Mouse (Mus musculus): ENCODE results near the gene Endod1. TPM values are rescaled to one million over a fixed set of nuclear protein-coding genes. Genes with fewer than 3 reads are reported as not detected.
"Not testable (repeated sequence)": the region's sequence is repeated elsewhere in the genome, so short reads cannot be mapped to it uniquely, and the experiment has no call there.

The Endod1 gene
- total RNA-seq, 2 experiments from 2014 or later: 8.2 to 8.5 TPM

GRCm38 (mm10) chr9:14382256-14382791 is 1.0 kb upstream of the Endod1 start:
- intact Hi-C loops (cut with DNase I): loop anchor here (5.0 kb wide), 1 partner anchor 105 kb away; the partner anchor contains the start of gene Sesn3
- DNase-seq: no peak

DNA sequence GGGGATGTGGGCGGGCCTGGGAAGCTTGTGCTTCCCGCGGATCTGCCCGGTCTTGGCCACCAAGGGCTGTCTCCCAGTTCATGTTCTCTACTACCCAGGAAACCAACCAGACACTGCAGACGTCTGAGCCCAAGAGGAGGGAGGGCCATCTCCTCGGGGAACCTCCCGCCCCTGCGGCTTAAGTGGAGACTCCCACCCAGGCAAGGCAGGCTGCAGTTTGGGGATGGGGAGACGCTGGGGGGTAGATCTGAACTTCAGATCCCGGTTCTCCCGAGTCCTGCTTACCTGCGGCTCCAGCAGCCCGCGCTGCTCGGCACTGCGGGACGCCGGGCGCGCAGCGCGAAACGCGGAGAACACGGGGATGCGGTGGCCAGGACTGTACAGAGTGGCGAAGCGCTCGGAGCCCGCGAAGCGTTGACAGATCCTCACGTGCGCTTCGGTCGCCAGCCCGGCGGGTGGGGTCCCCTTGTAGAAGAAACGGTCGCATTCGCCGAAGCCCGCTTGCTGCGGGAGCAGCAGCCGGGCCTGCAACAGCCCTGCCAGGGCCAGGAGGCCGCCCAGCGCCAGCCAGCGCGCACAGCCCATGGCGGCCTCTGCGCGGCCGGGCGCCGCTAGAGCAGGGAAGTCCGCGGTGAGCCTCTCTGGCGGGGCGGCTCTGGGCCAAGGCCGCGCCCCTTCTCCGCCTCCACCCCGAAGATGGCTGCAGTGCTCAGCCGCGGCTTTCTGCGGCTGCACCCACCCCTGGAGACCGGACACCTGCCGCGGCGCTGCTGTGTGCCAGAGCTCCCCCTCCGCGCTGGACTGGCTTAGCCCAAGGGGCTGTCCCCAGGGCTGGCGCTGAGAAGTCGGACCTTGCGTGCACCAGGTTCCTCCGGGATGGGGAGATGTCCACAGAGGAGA is 671 bp downstream of the Endod1 start:
- DNase-seq: peak; percentile 84 to 90
- intact Hi-C loops (cut with DNase I): loop anchor here (2.0 to 5.0 kb wide), 3 partner anchors 14 to 120 kb away; partner anchors contain the start of genes Cwc15, Kdm4d and Sesn3

GRCm38 (mm10) chr9:14379769-14380385 is 1.4 kb downstream of the Endod1 start:
- intact Hi-C loops (cut with DNase I): loop anchor here (2.0 to 5.0 kb wide), 3 partner anchors 13 to 121 kb away; partner anchors contain the start of genes Cwc15, Kdm4d and Sesn3
- no peak for DNase-seq

- intact Hi-C loops (cut with DNase I): no loop called here
- DNase-seq: no peak
Measured at GRCm38 (mm10) chr9:14378151-14378550, 3.2 kb downstream of the Endod1 start.

- no peak for DNase-seq
- intact Hi-C loops (cut with DNase I): no loop called here
Measured at GRCm38 (mm10) chr9:14376149-14376548, 5.2 kb downstream of the Endod1 start.

DNA sequence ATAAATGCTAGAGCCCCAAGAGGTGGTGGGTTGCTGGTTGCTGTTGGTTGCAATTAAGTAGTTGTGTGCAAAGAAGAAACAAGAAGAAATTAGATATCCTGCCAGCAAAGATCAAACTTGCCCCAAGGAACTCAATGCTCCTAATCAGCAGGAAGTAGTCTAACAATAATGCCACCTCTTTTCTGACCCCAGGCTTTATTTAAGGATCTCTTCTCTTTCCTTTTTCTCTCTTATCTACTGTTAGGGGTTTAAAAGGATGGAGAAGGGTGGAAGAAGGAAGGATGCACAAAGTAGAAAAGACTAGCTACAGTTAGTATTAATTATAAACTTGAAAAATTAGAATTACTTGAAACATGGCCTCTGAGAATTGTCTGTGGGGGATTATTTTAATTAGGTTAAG is 8.9 kb downstream of the Endod1 start:
- intact Hi-C loops (cut with DNase I): no loop called here
- DNase-seq: no peak

- DNase-seq: no peak
- intact Hi-C loops (cut with DNase I): no loop called here
Measured at GRCm38 (mm10) chr9:14369271-14369670, 12.0 kb downstream of the Endod1 start.

DNA sequence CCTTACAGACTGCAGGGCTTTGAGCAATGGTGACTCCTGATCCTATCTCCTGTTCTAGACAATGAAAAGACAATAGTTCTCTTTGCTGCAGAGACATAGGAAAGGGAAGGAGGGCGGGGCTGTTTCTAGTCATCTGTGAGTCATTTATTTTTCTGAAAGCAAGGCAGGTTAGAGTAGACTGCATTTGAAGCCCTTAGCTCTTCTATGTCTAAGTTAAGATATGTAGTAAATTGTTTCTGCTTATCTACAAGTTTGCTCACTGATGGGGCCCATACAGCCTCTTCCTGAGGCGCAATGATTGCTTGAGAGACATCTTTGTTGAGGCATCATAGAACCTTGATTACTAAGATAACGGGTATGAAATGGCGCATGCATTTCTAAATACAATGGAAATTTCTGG is 13.5 kb downstream of the Endod1 start:
- no peak for DNase-seq
- intact Hi-C loops (cut with DNase I): loop anchor here (2.0 kb wide), 1 partner anchor 13 kb away; the partner anchor contains the start of gene Endod1

DNA sequence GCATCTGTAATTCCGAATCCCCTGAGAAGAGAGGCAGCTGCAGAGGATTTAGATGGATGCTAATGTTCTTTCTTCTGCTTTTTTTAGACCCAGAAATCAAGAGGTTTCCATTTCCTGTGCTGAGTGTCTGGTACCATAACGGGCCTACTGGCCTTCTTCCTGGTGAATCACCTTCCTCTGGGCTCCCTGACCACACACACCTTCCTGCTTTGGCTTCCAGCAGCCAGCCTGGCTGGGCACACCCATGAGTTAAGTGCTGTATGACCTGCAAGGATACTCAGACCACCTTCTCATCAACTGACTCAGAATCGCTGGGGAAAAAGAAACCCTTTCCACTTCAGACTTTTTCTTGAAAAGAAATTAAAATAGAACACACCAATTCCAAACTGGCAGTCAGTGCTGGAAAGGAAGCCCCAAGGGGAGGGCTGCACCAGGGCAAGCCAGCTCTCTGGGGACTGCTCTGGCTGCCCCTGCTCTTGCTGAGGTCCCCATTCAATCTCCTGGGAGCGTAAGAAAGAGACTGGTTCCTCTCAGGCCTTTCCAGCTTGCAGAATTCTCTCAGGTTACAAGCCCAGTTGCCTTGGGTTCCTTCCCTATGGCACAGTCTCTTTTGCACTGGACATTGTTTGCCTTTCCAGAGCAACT is 15.7 kb downstream of the Endod1 start:
- peak in 1 of 2 experiments; percentile 28 for DNase-seq
- intact Hi-C loops (cut with DNase I): loop anchor here (2.0 kb wide), 1 partner anchor 15 kb away; the partner anchor contains the start of gene Endod1

DNA sequence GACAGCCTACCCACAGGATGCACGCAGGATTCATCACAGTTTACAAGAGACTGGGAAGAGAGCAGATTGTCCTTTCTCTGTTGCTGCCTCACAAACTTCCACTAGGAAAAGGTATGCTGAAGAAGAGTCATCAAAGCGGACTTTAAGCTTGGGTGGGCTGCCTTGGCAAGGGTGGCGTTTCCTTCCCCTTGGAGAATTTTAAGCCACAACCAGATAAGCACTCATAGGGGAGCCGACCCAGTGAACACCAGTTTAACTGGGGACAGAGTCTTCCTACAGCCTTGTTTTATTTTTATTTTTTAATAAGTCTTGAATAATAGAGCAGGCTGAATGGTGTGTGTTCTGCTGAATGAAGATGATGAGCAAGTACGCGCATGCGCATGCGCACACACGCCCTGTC is 16.6 kb downstream of the Endod1 start:
- intact Hi-C loops (cut with DNase I): no loop called here
- DNase-seq: no peak

GRCm38 (mm10) chr9:14363540-14363939 is 17.8 kb downstream of the Endod1 start:
- intact Hi-C loops (cut with DNase I): no loop called here
- DNase-seq: no peak

- DNase-seq: no peak
- intact Hi-C loops (cut with DNase I): no loop called here
Measured at GRCm38 (mm10) chr9:14362068-14362768, 19.1 kb downstream of the Endod1 start.

- DNase-seq: no peak
- intact Hi-C loops (cut with DNase I): no loop called here
Measured at GRCm38 (mm10) chr9:14357033-14357432, 24.3 kb downstream of the Endod1 start.

GRCm38 (mm10) chr9:14354852-14355251 is 26.5 kb downstream of the Endod1 start:
- no peak for DNase-seq
- intact Hi-C loops (cut with DNase I): loop anchor here (5.0 kb wide), 1 partner anchor 97 kb away; no protein-coding TSS in a partner anchor

- intact Hi-C loops (cut with DNase I): loop anchor here (5.0 kb wide), 1 partner anchor 100 kb away; no protein-coding TSS in a partner anchor
- DNase-seq: no peak
Measured at GRCm38 (mm10) chr9:14352337-14352736, 29.0 kb downstream of the Endod1 start.

- intact Hi-C loops (cut with DNase I): loop anchor here (5.0 kb wide), 1 partner anchor 102 kb away; no protein-coding TSS in a partner anchor
- no peak for DNase-seq
Measured at GRCm38 (mm10) chr9:14350787-14351186, 30.5 kb downstream of the Endod1 start.

GRCm38 (mm10) chr9:14349380-14349779 is 31.9 kb downstream of the Endod1 start:
- intact Hi-C loops (cut with DNase I): loop anchor here (2.0 to 5.0 kb wide), 2 partner anchors 37 to 148 kb away; no protein-coding TSS in a partner anchor
- DNase-seq: no peak

DNA sequence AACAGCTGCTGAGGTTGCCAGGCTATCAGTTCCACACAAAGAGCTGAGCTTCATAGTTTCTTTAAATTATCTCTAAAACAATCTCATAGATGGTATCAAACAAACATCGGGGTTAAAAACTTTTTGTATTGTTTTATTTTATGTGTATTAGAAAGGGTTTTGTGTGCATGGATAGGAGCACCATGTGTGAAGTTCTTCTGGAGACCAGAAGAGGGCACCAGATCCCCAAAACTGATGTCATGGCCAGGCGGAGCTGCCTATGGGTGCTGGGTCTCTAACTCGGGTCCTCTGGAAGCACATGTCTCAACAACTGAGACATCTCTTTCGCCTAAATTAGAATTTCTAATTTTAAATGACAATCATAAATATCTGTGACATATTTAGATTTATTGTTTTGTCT is 32.9 kb downstream of the Endod1 start:
- intact Hi-C loops (cut with DNase I): loop anchor here (2.0 to 5.0 kb wide), 2 partner anchors 38 to 149 kb away; no protein-coding TSS in a partner anchor
- DNase-seq: peak; percentile 21 to 29

- intact Hi-C loops (cut with DNase I): loop anchor here (5.0 kb wide), 1 partner anchor 151 kb away; no protein-coding TSS in a partner anchor
- not testable (repeated sequence) for DNase-seq
Measured at GRCm38 (mm10) chr9:14345866-14346265, 35.4 kb downstream of the Endod1 start.
